ENCODE assay signal across 8 mouse cellular contexts in the genomic region with DNA sequence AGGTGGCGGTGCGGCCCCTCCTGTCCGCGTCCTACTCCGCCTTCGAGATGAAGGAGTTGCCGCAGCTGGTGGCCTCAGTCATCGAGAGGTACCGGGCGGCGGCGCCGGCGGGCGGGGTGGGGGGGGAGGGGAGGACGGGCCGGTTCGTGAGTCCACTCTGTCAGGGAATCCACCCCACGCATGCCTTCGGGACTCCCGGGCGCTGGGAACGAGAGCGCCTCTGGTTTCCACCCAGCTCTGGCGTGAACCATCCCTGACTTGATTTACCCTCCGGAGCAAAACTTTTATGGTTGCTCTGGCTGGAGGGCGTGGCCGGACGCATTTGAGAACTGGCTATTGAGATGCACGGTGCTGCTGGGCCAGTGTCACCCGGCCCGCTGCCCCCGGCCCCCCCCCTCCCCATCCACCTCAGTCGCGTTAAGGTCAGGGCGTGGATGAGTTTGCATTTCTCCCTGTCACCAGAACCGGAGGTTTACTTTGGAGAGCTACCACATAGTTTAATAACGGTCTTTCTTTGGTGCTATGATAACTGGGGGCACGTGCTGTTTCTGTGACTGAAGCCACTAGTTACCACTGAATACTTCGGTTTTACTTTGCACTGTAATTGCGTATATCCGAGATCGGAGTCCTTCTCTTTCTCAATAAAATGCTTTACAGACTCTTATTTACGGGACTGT. TPM values are rescaled to one million over a fixed set of nuclear protein-coding genes. Genes with fewer than 3 reads are reported as not detected.
A peak's percentile ranks its signal among the peaks of the same experiment; 100 is the strongest.
DNase-seq lines count a peak whose midpoint lies in the region; ATAC-seq and TF ChIP-seq lines count a peak whose summit lies in the region.

No protein-coding gene starts in this region.

- TF ChIP-seq CTCF in Patski (IDR thresholded peaks at IDR 0.05), result no peak
- TF ChIP-seq CTCF in midbrain, postnatal 0 days (IDR thresholded peaks at IDR 0.05), result no peak

- in situ Hi-C loops in Patski (cut with MboI; ENCODE audit: low pct_unique_long_range_greater_than_20kb), result no loop called here

- 3% methylated on average over 35 of the region's 44 CpGs for WGBS in kidney, embryonic 14.5 days
- WGBS in forebrain, embryonic 13.5 days, result 4% methylated on average over 39 of the region's 44 CpGs
- WGBS in limb, embryonic 13.5 days, result 2% methylated on average over 40 of the region's 44 CpGs
- 4% methylated on average over 42 of the region's 44 CpGs for WGBS in midbrain, postnatal 0 days

- H3K9me3 ChIP-seq in kidney, embryonic 14.5 days (ENCODE audit: control insufficient read depth, low read length), result no peaks in the 10 kb centered on the region
- no peaks in the 10 kb centered on the region for H3K9me3 ChIP-seq in forebrain, embryonic 13.5 days (replicated peaks)
- no peaks in the 10 kb centered on the region for H3K9me3 ChIP-seq in limb, embryonic 13.5 days
- H3K9me3 ChIP-seq in midbrain, postnatal 0 days (ENCODE audit: low read length), result no peaks in the 10 kb centered on the region

- H3K4me3 ChIP-seq in kidney, embryonic 14.5 days (ENCODE audit: low read length), result peak overlapping the region; percentile 93
- peak overlapping the region; percentile 87 for H3K4me3 ChIP-seq in forebrain, embryonic 13.5 days
- peak overlapping the region; percentile 89 for H3K4me3 ChIP-seq in limb, embryonic 13.5 days
- H3K4me3 ChIP-seq in midbrain, postnatal 0 days (ENCODE audit: low read depth, low read length), result peak overlapping the region; percentile 84

- CTCF ChIA-PET in Patski (lab: Charles Lee), result no interaction called here

- peak overlapping the region; percentile 86 for H3K9ac ChIP-seq in kidney, embryonic 14.5 days (ENCODE audit: low read depth, low read length)
- H3K9ac ChIP-seq in forebrain, embryonic 13.5 days, result peak overlapping the region; percentile 86
- peak overlapping the region; percentile 89 for H3K9ac ChIP-seq in limb, embryonic 13.5 days
- peak overlapping the region; percentile 77 for H3K9ac ChIP-seq in midbrain, postnatal 0 days (replicated peaks; ENCODE audit: low read length, poor library complexity, severe bottlenecking)

- intact Hi-C loops in left cerebral cortex, postnatal 36 days (cut with DNase I), result loop anchor here (1.0 kb wide), 1 partner anchor 29 kb away; a partner anchor contains a TSS

- H3K4me2 ChIP-seq in kidney, embryonic 14.5 days (replicated peaks; ENCODE audit: low read depth, low read length), result peak overlapping the region; percentile 48
- H3K4me2 ChIP-seq in forebrain, embryonic 13.5 days, result peak overlapping the region; percentile 98
- H3K4me2 ChIP-seq in limb, embryonic 13.5 days (replicated peaks), result peak overlapping the region; percentile 96
- peak overlapping the region; percentile 92 for H3K4me2 ChIP-seq in midbrain, postnatal 0 days (ENCODE audit: low read depth, low read length, poor library complexity, severe bottlenecking)

- ATAC-seq in kidney, embryonic 14.5 days (ENCODE audit: low FRiP score, low TSS enrichment), result no peak; the same call in 1 of the 2 replicates
- peak; percentile 39 for ATAC-seq in Patski
- ATAC-seq in forebrain, embryonic 13.5 days, result peak; percentile 66; the same call in 1 of the 2 replicates
- peak; percentile 66 for ATAC-seq in limb, embryonic 13.5 days (ENCODE audit: low FRiP score, low read depth)
- peak; percentile 57 for ATAC-seq in midbrain, postnatal 0 days (ENCODE audit: low FRiP score)

- H3K27me3 ChIP-seq in kidney, embryonic 14.5 days (ENCODE audit: control insufficient read depth, insufficient read depth, low read length), result no peaks in the 10 kb centered on the region
- H3K27me3 ChIP-seq in Patski, result no peaks in the 10 kb centered on the region
- no peaks in the 10 kb centered on the region for H3K27me3 ChIP-seq in forebrain, embryonic 13.5 days
- H3K27me3 ChIP-seq in limb, embryonic 13.5 days, result no peaks in the 10 kb centered on the region
- H3K27me3 ChIP-seq in midbrain, postnatal 0 days (ENCODE audit: insufficient read depth, low read length), result no peaks in the 10 kb centered on the region

- H3K4me1 ChIP-seq in kidney, embryonic 14.5 days (ENCODE audit: control insufficient read depth, insufficient read depth, low read length), result peaks cover 14% of the 10 kb centered on the region
- H3K4me1 ChIP-seq in forebrain, embryonic 13.5 days, result peaks cover 24% of the 10 kb centered on the region
- peaks cover 20% of the 10 kb centered on the region for H3K4me1 ChIP-seq in limb, embryonic 13.5 days
- peaks cover 15% of the 10 kb centered on the region for H3K4me1 ChIP-seq in midbrain, postnatal 0 days (ENCODE audit: insufficient read depth, low read length)

- H3K27ac ChIP-seq in kidney, embryonic 14.5 days (ENCODE audit: low read depth, low read length), result peak overlapping the region; percentile 47; the same call in 1 of the 2 replicates
- H3K27ac ChIP-seq in forebrain, embryonic 13.5 days, result peak overlapping the region; percentile 73
- H3K27ac ChIP-seq in limb, embryonic 13.5 days, result peak overlapping the region; percentile 63
- peak overlapping the region; percentile 78 for H3K27ac ChIP-seq in midbrain, postnatal 0 days (ENCODE audit: low read depth, low read length)

- no peak for DNase-seq in kidney, adult 11 months
- no peak for DNase-seq in Patski (ENCODE audit: low read depth, low spot score)
- DNase-seq in midbrain, postnatal 0 days (ENCODE audit: low spot score), result no peak
- DNase-seq in urinary bladder, postnatal 10 days (ENCODE audit: low spot score), result no peak
- DNase-seq in left cerebral cortex, postnatal 36 days (ENCODE audit: low spot score in 2 of 2), result no peak

- POLR2A ChIA-PET in Patski (lab: Charles Lee), result no interaction called here

- peaks cover 15% of the 10 kb centered on the region for H3K36me3 ChIP-seq in kidney, embryonic 14.5 days (ENCODE audit: control insufficient read depth, insufficient read depth, low read length)
- H3K36me3 ChIP-seq in forebrain, embryonic 13.5 days (ENCODE audit: poor library complexity, severe bottlenecking), result peaks cover 21% of the 10 kb centered on the region
- peaks cover 23% of the 10 kb centered on the region for H3K36me3 ChIP-seq in limb, embryonic 13.5 days
- peaks cover 10% of the 10 kb centered on the region; the same call in 1 of the 2 replicates for H3K36me3 ChIP-seq in midbrain, postnatal 0 days (ENCODE audit: insufficient read depth, low read length)

RNA-seq across cellular contexts. Expression of a gene that starts 28.5 kb away (rescaled TPM):
- polyA plus RNA-seq in kidney, embryonic 14.5 days (2014; fragmentation: Nextera tagmentation; extraction: Ambion mirVana), result 69.0 and 88.6 TPM in 2 replicates
- 100 TPM for polyA plus RNA-seq in Patski (2021)
- polyA plus RNA-seq in forebrain, embryonic 13.5 days (2015; fragmentation: Nextera tagmentation; extraction: Ambion mirVana), result 69.9 and 71.2 TPM in 2 replicates
- polyA plus RNA-seq in limb, embryonic 13.5 days (2015; fragmentation: Nextera tagmentation; extraction: Ambion mirVana), result 75.6 and 78.3 TPM in 2 replicates
- total RNA-seq in midbrain, postnatal 0 days (2014; rRNA removed), result 164 and 176 TPM in 2 replicates
- 59.8 and 63.6 TPM in 2 replicates for polyA plus RNA-seq in midbrain, postnatal 0 days (2015; fragmentation: Nextera tagmentation; extraction: Ambion mirVana)
- 100 to 1,000 TPM; 155 to 199 TPM for total RNA-seq in left cerebral cortex, postnatal 36 days (2021)

RNA-seq across cellular contexts. Expression of a gene that starts 28.5 kb away (rescaled TPM):
- polyA plus RNA-seq in kidney, embryonic 14.5 days (2014; fragmentation: Nextera tagmentation; extraction: Ambion mirVana), result 13.1 and 25.8 TPM in 2 replicates
- 16.3 TPM for polyA plus RNA-seq in Patski (2021)
- polyA plus RNA-seq in forebrain, embryonic 13.5 days (2015; fragmentation: Nextera tagmentation; extraction: Ambion mirVana), result 29.3 and 31.5 TPM in 2 replicates
- 22.8 and 28.0 TPM in 2 replicates for polyA plus RNA-seq in limb, embryonic 13.5 days (2015; fragmentation: Nextera tagmentation; extraction: Ambion mirVana)
- total RNA-seq in midbrain, postnatal 0 days (2014; rRNA removed), result 70.3 and 78.3 TPM in 2 replicates
- 49.3 and 50.3 TPM in 2 replicates for polyA plus RNA-seq in midbrain, postnatal 0 days (2015; fragmentation: Nextera tagmentation; extraction: Ambion mirVana)
- 10 to 100 TPM; 85.9 to 87.9 TPM for total RNA-seq in left cerebral cortex, postnatal 36 days (2021)

RNA-seq across cellular contexts. Expression of a gene that starts 28.5 kb away (rescaled TPM):
- 134 and 143 TPM in 2 replicates for polyA plus RNA-seq in kidney, embryonic 14.5 days (2014; fragmentation: Nextera tagmentation; extraction: Ambion mirVana)
- polyA plus RNA-seq in Patski (2021), result 19.6 TPM
- polyA plus RNA-seq in forebrain, embryonic 13.5 days (2015; fragmentation: Nextera tagmentation; extraction: Ambion mirVana), result 119 and 134 TPM in 2 replicates
- polyA plus RNA-seq in limb, embryonic 13.5 days (2015; fragmentation: Nextera tagmentation; extraction: Ambion mirVana), result 118 and 119 TPM in 2 replicates
- total RNA-seq in midbrain, postnatal 0 days (2014; rRNA removed), result 32.0 and 36.1 TPM in 2 replicates
- polyA plus RNA-seq in midbrain, postnatal 0 days (2015; fragmentation: Nextera tagmentation; extraction: Ambion mirVana), result 68.3 and 75.0 TPM in 2 replicates
- total RNA-seq in left cerebral cortex, postnatal 36 days (2021), result 10 to 100 TPM; 43.8 to 45.3 TPM

Comparison
In these comparisons a context has a peak if more than half of its experiments do, and no peak if none do; other contexts are left out.
1. H3K4me2 ChIP-seq: peak in every context shown above with its lines; median percentile 98 in forebrain, embryonic 13.5 days; 96 in limb, embryonic 13.5 days; 92 in midbrain, postnatal 0 days; 48 in kidney, embryonic 14.5 days.